Mouse (Mus musculus) ES-Bruce4 (cell line): ENCODE measurements around the gene Tmem44.

Experiments
- CTCF ChIP-seq: IDR thresholded peaks from one replicate; pipeline ENCODE4 v1.8.1; 2011; ENCODE audit warnings: low read depth, low read length
- EP300 ChIP-seq: IDR thresholded peaks from 2 replicates; pipeline ENCODE4 v1.6.1; 2011; ENCODE audit warnings: low read depth, low read length; ENCODE audit not compliant: insufficient read depth
- POLR2A ChIP-seq: IDR thresholded peaks from one replicate; pipeline ENCODE4 v1.8.1; 2011; ENCODE audit warnings: low read length; ENCODE audit not compliant: insufficient read depth

- TF ChIP-seq POLR2A = no peak
- no peak for TF ChIP-seq CTCF
- no peak for TF ChIP-seq EP300
Observed at GRCm38 (mm10) chr16:30499126-30499857, 51.4 kb downstream of the Tmem44 start.
